Mouse (Mus musculus) lung, embryonic 14.5 days (tissue): ENCODE measurements at regions not wholly inside any gene's neighbourhood (a gene's known extent, or its start where the extent isn't known, plus 50 kb on each side); places are given as distances from the start of the nearest gene placed in this dataset.

Experiments
- ATAC-seq: fragments of 200-750 bp; cut with Nextera tagmentation; 2 replicates; pipeline ENCODE4 v1.8.0; 2017; ENCODE audit warnings: mild to moderate bottlenecking, moderate TSS enrichment, moderate library complexity; ENCODE audit not compliant: insufficient read depth
- DNase-seq: peaks from one replicate; pipeline ENCODE4 v3.0.0-alpha.2; 2015
- H3K27ac ChIP-seq: fragments of 300-500 bp; sonication (generic); 2 replicates; pipeline ENCODE4 v1.5.1; 2014; ENCODE audit warnings: low read depth, mild to moderate bottlenecking, moderate library complexity
- H3K27me3 ChIP-seq: fragments of 300-500 bp; sonication (generic); 2 replicates; pipeline ENCODE4 v1.6.1; 2014; ENCODE audit warnings: low read length, control low read depth; ENCODE audit not compliant: insufficient read depth
- H3K36me3 ChIP-seq: fragments of 300-500 bp; sonication (generic); 2 replicates; pipeline ENCODE4 v1.6.1; 2014; ENCODE audit warnings: control low read depth; ENCODE audit not compliant: insufficient read depth
- H3K4me1 ChIP-seq: fragments of 300-500 bp; sonication (generic); 2 replicates; pipeline ENCODE4 v1.6.1; 2014; ENCODE audit warnings: antibody characterized with exemption, control low read depth; ENCODE audit not compliant: insufficient read depth
- H3K4me2 ChIP-seq: fragments of 300-500 bp; sonication (generic); 2 replicates; pipeline ENCODE4 v1.6.1; 2014; ENCODE audit warnings: mild to moderate bottlenecking
- H3K4me3 ChIP-seq: fragments of 300-500 bp; sonication (generic); 2 replicates; pipeline ENCODE4 v1.5.1; 2014; ENCODE audit warnings: low read depth, low read length
- H3K9ac ChIP-seq: fragments of 300-500 bp; sonication (generic); 2 replicates; pipeline ENCODE4 v1.6.1; 2014
- H3K9me3 ChIP-seq: fragments of 300-500 bp; sonication (generic); 2 replicates; pipeline ENCODE4 v1.6.1; 2016; ENCODE audit warnings: low read depth, low read length, control low read depth
- CTCF ChIP-seq: IDR thresholded peaks from 2 replicates; pipeline ENCODE4 v1.5.1; 2016; ENCODE audit warnings: antibody characterized with exemption, low read depth
- WGBS: fragments of 180-500 bp; shearing (Covaris S2); extraction: QIAGEN DNeasy Blood & Tissue Kit; methylation state at CpG from one replicate; pipeline ENCODE4 v1.1.7; 2014; 5-methylcytosine and 5-hydroxymethylcytosine counted together

GRCm38 (mm10) chr10:117997796-117998195 lies 143.8 kb upstream of the Mdm1 start:
- WGBS = 72% methylated on average over 5 of the region's 5 CpGs
- H3K4me2 ChIP-seq = no peak overlapping the region

GRCm38 (mm10) chr10:118000591-118000990 lies 141.0 kb upstream of the Mdm1 start:
- Histone ChIP-seq H3K36me3 (no peaks in the 10 kb centered on the region), H3K4me1 (peaks cover 3% of the 10 kb centered on the region; the same call in 1 of the 2 replicates), H3K27ac (no peak overlapping the region), H3K27me3 (no peaks in the 10 kb centered on the region), H3K9ac (no peak overlapping the region), H3K4me2 (no peak overlapping the region), H3K4me3 (no peak overlapping the region), H3K9me3 (no peaks in the 10 kb centered on the region)
- ATAC-seq (no peak), DNase-seq (no peak)
- WGBS = 72% methylated on average over 3 of the region's 3 CpGs
- no peak for TF ChIP-seq CTCF

More at GRCm38 (mm10) chr10:117997796-117998195, 143.8 kb upstream of the Mdm1 start:
- no peaks in the 10 kb centered on the region for H3K9me3 ChIP-seq
- TF ChIP-seq CTCF = no peak
- DNase-seq (no peak), ATAC-seq (no peak)
- H3K27ac ChIP-seq = no peak overlapping the region
- H3K4me3 ChIP-seq = no peak overlapping the region
- no peaks in the 10 kb centered on the region for H3K27me3 ChIP-seq
- H3K4me1 ChIP-seq = no peaks in the 10 kb centered on the region
- no peaks in the 10 kb centered on the region for H3K36me3 ChIP-seq
- no peak overlapping the region for H3K9ac ChIP-seq

DNA sequence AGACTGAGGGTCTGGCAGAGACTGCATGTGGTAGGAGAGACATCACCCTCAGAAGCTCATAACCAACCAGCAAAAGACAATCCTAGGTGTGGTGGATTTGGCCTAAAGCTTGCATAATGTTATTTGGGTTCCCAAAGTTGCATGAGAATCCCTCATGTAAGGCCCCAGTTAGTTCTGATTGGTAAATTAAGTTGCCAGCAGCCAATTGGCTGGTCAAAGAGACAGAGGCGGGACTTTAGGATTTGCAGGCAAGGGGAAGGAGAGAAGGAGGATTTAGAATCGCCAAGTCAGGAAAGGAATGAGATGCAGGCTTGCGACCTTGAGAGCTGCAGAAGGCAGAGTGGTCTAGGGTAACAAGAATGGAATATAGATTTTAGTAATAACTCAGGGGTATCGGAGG lies 140.1 kb upstream of the Mdm1 start:
- ATAC-seq (no peak), DNase-seq (peak; percentile 28)
- Histone ChIP-seq H3K4me2 (no peak overlapping the region), H3K27me3 (no peaks in the 10 kb centered on the region), H3K9me3 (no peaks in the 10 kb centered on the region), H3K4me3 (no peak overlapping the region), H3K9ac (no peak overlapping the region), H3K4me1 (peaks cover 3% of the 10 kb centered on the region; the same call in 1 of the 2 replicates), H3K36me3 (no peaks in the 10 kb centered on the region), H3K27ac (no peak overlapping the region)
- TF ChIP-seq CTCF = no peak
- WGBS = 47% methylated on average over 4 of the region's 4 CpGs

GRCm38 (mm10) chr10:118001971-118002370 lies 139.6 kb upstream of the Mdm1 start:
- H3K4me3 ChIP-seq = no peak overlapping the region
- H3K27ac ChIP-seq = no peak overlapping the region
- no peaks in the 10 kb centered on the region for H3K27me3 ChIP-seq
- no peak overlapping the region for H3K9ac ChIP-seq
- no peak overlapping the region for H3K4me2 ChIP-seq
- no peak for TF ChIP-seq CTCF
- ATAC-seq = no peak
- no peaks in the 10 kb centered on the region for H3K9me3 ChIP-seq
- no peaks in the 10 kb centered on the region for H3K36me3 ChIP-seq
- H3K4me1 ChIP-seq = peaks cover 3% of the 10 kb centered on the region; the same call in 1 of the 2 replicates
- no peak for DNase-seq
- 66% methylated on average over 7 of the region's 7 CpGs for WGBS

DNA sequence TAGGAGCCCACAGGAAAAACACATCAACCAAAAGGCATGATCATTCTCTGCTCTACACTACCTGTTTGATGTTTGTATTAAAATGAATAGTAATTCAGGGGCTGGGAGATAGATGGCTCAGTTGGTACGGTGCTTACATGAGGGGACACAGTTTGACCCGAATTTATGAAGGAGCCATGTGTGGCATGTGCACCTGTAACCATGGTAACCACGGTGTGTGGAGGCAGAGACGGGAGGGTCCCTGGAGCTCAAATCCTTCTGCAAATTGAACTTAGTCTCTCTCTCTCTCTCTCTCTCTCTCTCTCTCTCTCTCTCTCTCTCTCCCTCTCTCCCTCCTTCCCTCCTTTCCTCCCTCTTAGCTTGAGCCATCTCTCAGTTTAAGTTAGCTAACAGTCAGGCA lies 139.1 kb upstream of the Mdm1 start:
- Histone ChIP-seq H3K4me1 (peaks cover 3% of the 10 kb centered on the region; the same call in 1 of the 2 replicates), H3K27me3 (no peaks in the 10 kb centered on the region), H3K27ac (no peak overlapping the region), H3K4me2 (no peak overlapping the region), H3K9me3 (no peaks in the 10 kb centered on the region), H3K9ac (no peak overlapping the region), H3K4me3 (no peak overlapping the region), H3K36me3 (no peaks in the 10 kb centered on the region)
- ATAC-seq = no peak
- no peak for TF ChIP-seq CTCF
- DNase-seq = no peak
- WGBS = 87% methylated on average over 4 of the region's 4 CpGs

- Histone ChIP-seq H3K4me3 (no peak overlapping the region), H3K4me1 (peaks cover 3% of the 10 kb centered on the region; the same call in 1 of the 2 replicates), H3K36me3 (no peaks in the 10 kb centered on the region), H3K27ac (no peak overlapping the region), H3K27me3 (no peaks in the 10 kb centered on the region), H3K9me3 (no peaks in the 10 kb centered on the region), H3K4me2 (no peak overlapping the region), H3K9ac (no peak overlapping the region)
- DNase-seq (no peak), ATAC-seq (no peak)
- no peak for TF ChIP-seq CTCF
- 73% methylated on average over 10 of the region's 10 CpGs for WGBS
These were observed 138.4 kb upstream of the Mdm1 start for GRCm38 (mm10) chr10:118003179-118003578.

DNA sequence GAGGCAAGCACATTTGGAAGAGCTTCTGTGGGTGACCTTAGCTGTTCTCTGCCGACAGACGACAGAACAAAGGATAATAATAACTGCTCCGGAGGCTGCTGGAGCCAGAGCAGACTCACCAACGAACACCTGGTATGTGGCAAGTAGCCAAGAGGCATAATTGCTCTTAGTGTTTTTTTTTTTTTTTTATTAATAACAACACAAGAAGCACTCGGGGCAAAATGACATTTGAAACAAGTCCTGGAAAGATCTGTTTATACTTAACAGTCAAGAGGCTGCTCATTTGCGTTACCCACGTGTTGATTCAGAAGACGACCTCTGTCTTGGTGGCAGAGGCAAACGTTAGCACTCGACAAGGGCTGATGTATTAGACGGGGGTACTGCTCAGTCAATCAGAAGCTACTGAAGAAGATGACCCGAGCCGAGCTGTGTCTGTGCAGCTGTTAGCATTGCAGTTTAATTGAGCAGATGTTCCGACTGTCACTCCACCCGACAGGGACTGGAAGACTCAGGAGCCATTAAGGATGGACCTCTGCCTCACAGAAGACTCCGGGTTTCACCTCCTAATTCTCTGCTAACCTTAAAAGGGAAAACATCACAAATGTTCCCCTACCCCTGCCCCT lies 137.8 kb upstream of the Mdm1 start:
- no peaks in the 10 kb centered on the region for H3K27me3 ChIP-seq
- TF ChIP-seq CTCF = no peak
- no peaks in the 10 kb centered on the region for H3K36me3 ChIP-seq
- H3K9me3 ChIP-seq = no peaks in the 10 kb centered on the region
- 14% methylated on average over 16 of the region's 16 CpGs for WGBS
- H3K9ac ChIP-seq = no peak overlapping the region
- no peak overlapping the region for H3K27ac ChIP-seq
- no peak for ATAC-seq
- no peak overlapping the region for H3K4me2 ChIP-seq
- H3K4me3 ChIP-seq = no peak overlapping the region
- H3K4me1 ChIP-seq = peaks cover 3% of the 10 kb centered on the region; the same call in 1 of the 2 replicates
- DNase-seq = peak; percentile 52
